Mouse (Mus musculus) heart, postnatal 4 days (tissue): ENCODE data around the gene Wdr81. TPM values are rescaled to one million over a fixed set of nuclear protein-coding genes. Genes with fewer than 3 reads are reported as not detected.

ENCODE experiments used
- DNase-seq: peaks from one replicate; pipeline ENCODE4 v3.0.0; 2021
- total RNA-seq, 2 experiments: library from RNA; stranded (reverse); gene quantifications; 2 replicates each; pipeline ENCODE4 v1.2.3; 2021

The Wdr81 gene
- total RNA-seq, 2 experiments from 2014 or later: 5.2 to 6.0 TPM

DNA sequence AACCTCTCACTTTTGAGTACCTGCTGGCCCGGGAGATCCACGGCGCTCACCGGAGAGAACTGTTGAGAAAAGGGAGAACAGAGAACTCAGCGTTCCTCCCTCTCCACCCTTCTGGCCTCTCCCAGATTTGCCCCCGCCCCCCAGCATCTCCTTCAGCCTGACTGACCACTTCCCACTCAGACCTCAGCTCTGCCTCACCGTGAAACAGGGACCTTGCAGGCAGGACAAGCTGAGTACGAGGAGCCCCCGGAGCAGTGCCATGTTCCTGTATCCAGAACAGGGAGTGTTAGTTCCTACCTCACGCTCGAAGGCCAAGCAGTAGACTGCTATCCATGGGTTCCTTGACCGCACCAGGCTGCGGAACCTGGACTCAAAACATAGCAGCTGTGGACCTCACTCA, 16.3 kb downstream of the Wdr81 start:
- no peak for DNase-seq

DNA sequence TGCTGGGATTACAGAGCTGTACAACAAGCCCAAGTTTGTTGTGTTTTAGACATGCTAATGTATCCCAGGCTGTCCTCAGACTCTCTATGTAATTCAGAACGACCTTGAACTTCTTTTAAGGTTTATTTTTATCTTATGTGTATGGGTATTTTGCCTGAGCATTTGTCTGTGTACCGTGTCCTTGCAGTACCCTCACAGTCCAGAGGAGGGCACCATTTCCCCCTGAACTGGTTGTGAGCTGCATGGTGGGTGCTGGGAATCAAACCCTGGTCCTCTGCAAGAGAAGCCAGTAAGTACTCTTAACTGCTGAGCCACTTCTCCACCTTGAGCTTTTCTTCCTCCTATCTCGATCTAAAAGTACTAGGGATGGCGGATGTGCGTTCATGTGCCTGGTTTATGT, 20.4 kb downstream of the Wdr81 start:
- DNase-seq: no peak

DNA sequence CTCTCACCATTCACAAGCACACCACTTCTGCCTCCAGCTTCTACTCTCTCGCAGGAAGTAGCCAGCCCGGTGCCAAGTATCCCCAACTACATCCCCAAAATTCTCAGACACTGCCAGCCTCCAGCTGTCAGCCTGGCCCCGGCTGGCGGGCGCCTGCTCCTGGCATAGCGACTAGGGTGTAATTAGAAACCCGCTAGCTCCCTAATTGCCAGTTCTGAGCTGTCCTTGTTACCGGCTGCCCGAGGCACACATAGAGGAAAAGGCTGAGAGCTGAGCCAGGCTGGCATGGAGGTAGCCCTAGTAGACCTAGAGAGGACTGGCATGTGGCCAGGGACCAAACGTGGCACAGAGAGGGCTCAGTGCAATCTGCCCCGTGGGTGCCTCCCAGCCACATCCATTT, 23.2 kb downstream of the Wdr81 start:
- no peak for DNase-seq

GRCm38 (mm10) chr11:75429019-75429705, 25.4 kb downstream of the Wdr81 start:
- DNase-seq: no peak

- DNase-seq: no peak
Observed at GRCm38 (mm10) chr11:75424459-75424858, 30.1 kb downstream of the Wdr81 start.

- DNase-seq: no peak
Observed at GRCm38 (mm10) chr11:75424033-75424432, 30.5 kb downstream of the Wdr81 start.

GRCm38 (mm10) chr11:75423091-75423490, 31.4 kb downstream of the Wdr81 start:
- DNase-seq: no peak

DNA sequence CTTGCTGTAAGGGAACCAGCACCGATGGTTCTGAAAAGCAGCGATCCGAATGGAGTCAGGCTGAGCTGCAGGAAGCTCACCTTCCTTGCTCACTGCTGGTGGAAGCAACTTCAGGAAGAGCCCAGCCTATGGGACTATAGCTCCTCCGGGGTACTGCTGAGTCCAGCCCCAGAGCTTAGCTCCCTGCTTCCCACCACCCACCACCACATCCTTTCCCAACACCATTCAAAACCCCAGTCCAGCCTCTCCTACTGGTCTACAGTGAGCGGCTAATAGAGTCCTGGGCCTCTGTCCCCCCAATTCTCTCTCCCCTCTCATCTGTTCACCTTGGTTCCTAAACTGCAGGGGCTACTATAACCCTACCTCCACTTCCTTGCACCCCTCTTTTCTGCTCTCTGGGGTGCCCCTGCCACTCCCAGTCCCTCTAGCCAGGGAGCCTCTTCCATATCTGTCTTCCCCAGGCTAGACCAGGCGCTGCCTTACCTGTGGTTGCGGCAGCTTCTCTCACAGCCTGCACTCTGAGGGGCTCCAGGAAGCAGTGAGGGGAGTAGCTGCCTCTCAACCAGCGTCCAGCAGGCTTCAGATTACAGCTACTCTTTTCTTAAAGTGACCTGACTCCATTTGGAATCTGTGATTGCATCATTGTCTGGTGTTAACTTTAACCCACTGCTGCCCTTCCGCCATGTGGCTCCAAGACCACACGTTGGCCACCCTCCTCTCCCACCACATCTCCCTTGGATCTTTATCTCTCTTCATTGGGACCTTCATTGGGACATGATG, 32.3 kb downstream of the Wdr81 start, which contains the start of gene Serpinf1:
Serpinf1 (minus strand) TSS at position 689 of the 780 bp plus-strand sequence.
- DNase-seq: no peak

DNA sequence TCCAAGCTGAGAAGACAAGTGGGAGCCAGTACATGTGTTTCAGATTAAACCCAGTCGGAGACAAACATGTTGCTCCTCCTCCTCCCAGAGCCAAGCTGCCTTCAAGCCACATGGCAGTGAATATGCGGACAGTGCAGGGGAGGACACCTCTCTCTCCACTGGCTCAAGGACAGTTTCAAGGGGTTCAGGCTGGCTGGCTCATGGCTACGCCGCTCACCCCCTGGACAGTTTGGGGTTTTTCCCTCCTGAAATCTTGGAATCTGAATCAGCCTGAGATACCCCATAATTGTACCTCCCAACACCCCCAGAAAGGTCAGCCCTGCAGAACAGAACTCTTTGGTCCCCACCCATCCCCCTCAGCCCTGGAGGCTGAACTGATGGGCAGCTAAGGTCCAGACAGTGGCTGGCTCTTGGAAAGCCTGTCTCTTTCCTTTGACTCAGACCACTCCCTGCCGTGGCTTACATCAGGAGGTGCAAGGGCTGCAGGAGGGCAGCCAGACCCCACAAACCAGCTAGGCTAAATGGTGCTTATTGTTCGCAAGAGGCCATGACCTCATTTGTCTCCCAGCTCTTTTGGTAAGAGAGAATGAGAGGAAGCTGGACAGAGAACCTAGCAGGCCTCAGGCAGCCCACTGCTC, 33.0 kb downstream of the Wdr81 start:
- no peak for DNase-seq

- DNase-seq: no peak
Observed at GRCm38 (mm10) chr11:75420810-75421374, 33.6 kb downstream of the Wdr81 start.

DNA sequence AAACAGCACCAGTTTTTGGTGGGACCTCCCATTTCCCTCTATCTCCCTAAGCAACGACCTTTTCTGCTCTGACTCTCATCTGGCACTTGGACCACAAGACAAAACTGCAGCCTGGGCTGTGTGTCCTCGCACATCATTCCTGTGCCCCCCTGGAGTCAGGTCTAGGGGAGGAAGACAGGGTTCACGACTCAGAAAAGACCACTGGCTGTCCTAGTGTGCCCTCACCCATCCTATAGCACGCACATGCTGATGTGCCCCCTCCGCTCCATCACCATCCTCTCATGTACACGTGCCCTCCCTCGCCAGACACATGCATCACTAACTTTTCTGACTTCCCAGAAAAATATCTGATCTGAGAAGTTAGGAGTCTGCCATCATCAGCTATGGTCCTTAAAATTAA, 34.5 kb downstream of the Wdr81 start:
- DNase-seq: no peak

- no peak for DNase-seq
Observed at GRCm38 (mm10) chr11:75415994-75416393, 38.5 kb downstream of the Wdr81 start.

DNA sequence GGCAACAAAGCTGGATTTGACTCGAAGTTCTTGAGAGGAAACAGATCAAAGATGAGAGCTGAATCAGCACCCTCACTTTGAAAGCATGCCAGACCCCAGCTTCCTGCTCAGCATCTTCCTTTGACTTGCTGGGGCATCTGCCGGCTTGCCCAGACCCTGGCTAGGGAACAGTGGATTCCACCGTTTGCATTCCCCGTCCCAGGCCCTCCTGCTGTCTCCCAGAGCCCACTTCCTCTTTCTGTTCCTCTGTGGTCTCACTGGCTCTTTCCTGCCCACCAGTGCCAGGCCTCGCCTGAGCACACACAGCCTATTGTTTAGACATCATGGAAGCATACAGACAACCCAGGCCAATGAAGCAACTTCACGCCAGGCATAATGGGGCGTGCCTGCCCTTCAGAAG, 39.4 kb downstream of the Wdr81 start:
- DNase-seq: no peak

GRCm38 (mm10) chr11:75410591-75410990, 43.9 kb downstream of the Wdr81 start:
- no peak for DNase-seq

GRCm38 (mm10) chr11:75409679-75410575, 44.6 kb downstream of the Wdr81 start:
- DNase-seq: no peak

DNA sequence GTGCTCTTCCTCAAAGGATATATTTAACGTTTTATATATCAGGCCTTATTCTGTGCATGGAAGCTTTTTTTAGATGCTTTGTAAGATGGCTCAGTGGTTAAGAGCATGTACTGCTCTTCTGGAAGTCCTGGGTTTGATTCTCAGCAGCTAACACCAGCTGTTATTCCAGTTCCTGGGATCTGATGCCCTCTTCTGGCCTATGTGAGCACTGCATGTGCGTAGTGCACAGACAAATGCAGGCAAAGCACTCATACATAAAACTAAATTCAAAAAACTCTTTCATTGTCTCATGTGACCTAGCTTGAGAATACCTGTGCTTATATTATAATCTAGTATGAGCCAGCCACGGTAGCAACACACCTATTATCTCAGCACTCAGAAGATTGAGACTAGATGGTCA, 47.7 kb downstream of the Wdr81 start:
- peak; percentile 55 for DNase-seq

GRCm38 (mm10) chr11:75406104-75406503, 48.4 kb downstream of the Wdr81 start:
- DNase-seq: no peak

DNA sequence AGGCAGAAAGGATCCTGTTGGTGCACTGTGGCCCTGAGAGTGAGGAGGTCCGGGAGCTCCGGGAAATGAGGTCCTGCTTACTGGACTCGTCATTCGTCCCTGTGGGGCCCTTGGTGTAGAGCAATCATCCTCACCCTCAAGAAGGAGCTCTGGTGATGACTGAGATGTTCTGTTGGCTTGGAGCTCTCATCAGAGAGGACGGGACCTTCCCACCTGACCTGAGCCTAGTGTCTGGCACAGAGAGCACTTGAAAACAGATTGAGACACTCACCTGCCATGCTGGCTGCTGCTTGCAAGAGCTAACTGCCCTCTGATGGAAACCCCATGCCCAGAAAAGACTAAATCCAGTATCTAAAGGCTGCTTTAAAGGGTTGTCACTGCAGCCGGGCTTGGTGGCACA, 49.7 kb downstream of the Wdr81 start:
- DNase-seq: no peak

DNA sequence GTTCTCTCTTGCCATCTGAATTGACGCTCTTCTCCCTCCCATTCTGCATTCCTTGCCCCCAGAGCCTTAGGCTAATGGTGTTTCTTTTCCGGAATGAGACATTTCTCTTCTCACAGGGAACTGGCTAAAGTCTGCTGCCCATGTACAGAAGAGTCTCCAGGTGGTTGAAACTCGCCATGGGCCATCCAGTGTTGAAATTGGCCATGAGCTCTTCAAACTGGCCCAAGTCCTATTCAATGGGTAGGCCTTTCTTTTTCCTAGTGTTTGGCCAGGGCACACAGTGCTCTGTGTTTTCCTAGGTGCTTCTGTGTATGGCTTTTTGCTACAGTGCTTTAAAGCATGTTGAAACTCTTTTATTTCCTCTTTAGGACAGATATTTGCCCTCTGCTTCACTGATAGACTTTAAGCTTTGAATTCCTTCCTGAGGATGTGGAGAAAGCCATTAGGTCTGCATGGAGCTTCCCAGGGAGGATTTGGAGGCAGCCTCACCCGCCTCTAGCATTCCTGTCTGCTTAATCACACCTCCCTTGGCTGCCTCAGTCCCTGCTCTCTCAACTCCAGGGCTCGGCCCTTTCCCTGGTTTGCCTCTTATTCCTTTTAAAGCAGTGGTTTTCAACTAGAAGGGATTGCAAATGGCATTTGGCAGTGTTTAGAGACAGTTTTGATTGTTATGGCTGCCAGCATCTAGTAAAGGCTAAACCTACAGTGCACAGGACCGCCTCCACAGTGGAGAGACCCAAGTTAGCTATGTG, 51.0 kb downstream of the Wdr81 start:
- DNase-seq: peak; percentile 38

- peak; percentile 58 for DNase-seq
Observed at GRCm38 (mm10) chr11:75402271-75402690, 52.2 kb downstream of the Wdr81 start.

DNA sequence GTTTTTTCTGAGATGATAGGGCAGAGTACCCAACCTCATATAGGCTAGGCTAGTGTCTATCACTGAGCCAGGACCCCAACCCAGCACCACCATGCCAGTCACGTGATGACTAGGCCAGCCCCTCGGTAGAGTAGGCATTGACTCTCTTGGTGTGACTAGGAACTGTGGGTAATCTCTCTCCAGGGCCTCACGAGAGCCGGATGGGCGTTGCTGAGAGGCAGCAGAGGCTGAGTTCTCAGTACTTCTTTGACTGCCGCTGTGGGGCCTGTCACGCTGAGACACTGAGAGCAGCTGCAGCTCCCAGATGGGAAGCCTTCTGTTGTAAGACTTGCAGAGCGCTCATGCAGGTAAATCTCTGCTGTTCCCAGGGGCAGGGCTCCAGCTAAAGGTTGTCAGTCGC, 54.4 kb downstream of the Wdr81 start:
- no peak for DNase-seq
